Mouse (Mus musculus): ENCODE measurements around the gene Prdm1. TPM values are rescaled to one million over a fixed set of nuclear protein-coding genes. Genes with fewer than 3 reads are reported as not detected.
A peak's percentile ranks its signal among the peaks of the same experiment; 100 is the strongest.

Prdm1 gene
- total and polyA plus RNA-seq, 3 experiments, result 0.89 to 1.6 (median 0.97) TPM

DNA sequence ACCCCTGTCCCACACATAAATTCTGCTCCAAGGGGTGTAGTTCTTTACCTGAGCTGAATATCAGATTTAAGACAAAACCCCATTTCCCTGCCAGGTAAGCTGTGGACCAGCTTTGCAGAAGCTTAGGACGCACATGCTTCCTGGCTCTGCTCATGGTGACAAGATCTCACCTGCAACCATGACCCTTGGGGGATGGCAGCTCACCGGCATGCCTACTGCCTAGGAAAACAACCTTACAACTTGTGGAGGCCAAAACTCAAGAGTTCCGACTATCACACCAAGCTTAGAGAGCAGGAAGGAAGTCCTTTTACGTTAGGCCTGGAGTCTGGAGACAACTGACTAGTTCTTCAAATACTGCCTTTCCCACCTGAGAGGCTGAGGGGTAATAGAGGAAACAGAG, 64.4 kb downstream of the Prdm1 start:
- Histone ChIP-seq H3K27ac (no peak overlapping the region), H3K4me3 (no peak overlapping the region), H3K27me3 (ENCODE audit: control insufficient read depth, insufficient read depth, low read length) (peaks cover 1% of the 10 kb centered on the region; the same call in 1 of the 2 replicates), H3K4me1 (ENCODE audit: control insufficient read depth, insufficient read depth, low read length) (no peaks in the 10 kb centered on the region; the same call in 1 of the 2 replicates), H3K9ac (ENCODE audit: low read depth, low read length) (no peak overlapping the region), H3K36me3 (ENCODE audit: control insufficient read depth, insufficient read depth, low read length) (no peaks in the 10 kb centered on the region), H3K79me2 (replicated peaks; ENCODE audit: control insufficient read depth, insufficient read depth, low read length) (no peaks in the 10 kb centered on the region)
- TF ChIP-seq CTCF (IDR thresholded peaks at IDR 0.05), result no peak
- TF ChIP-seq POLR2A (IDR thresholded peaks at IDR 0.05; ENCODE audit: insufficient read depth, low read depth, low read length), result no peak
- no peak for TF ChIP-seq EP300 (IDR thresholded peaks at IDR 0.05; ENCODE audit: insufficient read depth, low read depth, low read length)
- intact Hi-C loops (cut with DNase I), result no loop called here
- DNase-seq, result no peak
- 55% methylated on average over 4 of the region's 4 CpGs for WGBS

DNA sequence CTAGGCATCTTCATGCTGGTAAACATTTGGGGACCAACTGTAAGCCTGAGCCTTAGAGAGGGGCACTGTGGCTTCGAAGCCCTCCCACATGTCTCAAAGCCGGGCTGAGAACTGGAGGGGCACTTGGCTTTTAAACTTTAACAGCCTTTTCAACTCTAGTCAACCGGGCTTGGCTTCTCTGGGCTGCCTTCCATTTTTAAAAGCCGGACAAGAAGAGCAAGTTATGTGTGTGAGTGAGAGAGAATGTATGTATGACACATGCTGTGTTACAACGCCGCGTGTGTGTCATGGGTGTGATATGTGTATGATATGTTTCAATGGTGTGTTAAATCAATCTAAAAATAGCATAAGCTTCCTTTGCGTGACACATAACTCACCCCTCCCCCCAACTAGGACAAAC, 66.0 kb downstream of the Prdm1 start:
- H3K9ac ChIP-seq (ENCODE audit: low read depth, low read length), result no peak overlapping the region
- H3K36me3 ChIP-seq (ENCODE audit: control insufficient read depth, insufficient read depth, low read length), result no peaks in the 10 kb centered on the region
- peaks cover 1% of the 10 kb centered on the region; the same call in 1 of the 2 replicates for H3K27me3 ChIP-seq (ENCODE audit: control insufficient read depth, insufficient read depth, low read length)
- no peak overlapping the region for H3K27ac ChIP-seq
- H3K4me3 ChIP-seq, result no peak overlapping the region
- TF ChIP-seq POLR2A (IDR thresholded peaks at IDR 0.05; ENCODE audit: insufficient read depth, low read depth, low read length) (no peak), EP300 (IDR thresholded peaks at IDR 0.05; ENCODE audit: insufficient read depth, low read depth, low read length) (no peak), CTCF (IDR thresholded peaks at IDR 0.05) (no peak)
- WGBS, result 79% methylated on average over 8 of the region's 8 CpGs
- no peak for DNase-seq
- no peaks in the 10 kb centered on the region; the same call in 1 of the 2 replicates for H3K4me1 ChIP-seq (ENCODE audit: control insufficient read depth, insufficient read depth, low read length)
- H3K79me2 ChIP-seq (replicated peaks; ENCODE audit: control insufficient read depth, insufficient read depth, low read length), result no peaks in the 10 kb centered on the region
- intact Hi-C loops (cut with DNase I), result no loop called here

- no peaks in the 10 kb centered on the region for H3K36me3 ChIP-seq (ENCODE audit: control insufficient read depth, insufficient read depth, low read length)
- no peaks in the 10 kb centered on the region for H3K79me2 ChIP-seq (replicated peaks; ENCODE audit: control insufficient read depth, insufficient read depth, low read length)
- H3K27me3 ChIP-seq (ENCODE audit: control insufficient read depth, insufficient read depth, low read length), result peaks cover 1% of the 10 kb centered on the region; the same call in 1 of the 2 replicates
- H3K9ac ChIP-seq (ENCODE audit: low read depth, low read length), result no peak overlapping the region
- H3K4me3 ChIP-seq, result no peak overlapping the region
- H3K27ac ChIP-seq, result no peak overlapping the region
- TF ChIP-seq CTCF (IDR thresholded peaks at IDR 0.05), result no peak
- TF ChIP-seq EP300 (IDR thresholded peaks at IDR 0.05; ENCODE audit: insufficient read depth, low read depth, low read length), result no peak
- no peak for TF ChIP-seq POLR2A (IDR thresholded peaks at IDR 0.05; ENCODE audit: insufficient read depth, low read depth, low read length)
- intact Hi-C loops (cut with DNase I), result loop anchor here (2.0 kb wide), 1 partner anchor 584 kb away; no protein-coding TSS in a partner anchor
- WGBS, result 91% methylated on average over 6 of the region's 6 CpGs
- no peak for DNase-seq
- H3K4me1 ChIP-seq (ENCODE audit: control insufficient read depth, insufficient read depth, low read length), result no peaks in the 10 kb centered on the region; the same call in 1 of the 2 replicates
These were observed 67.2 kb downstream of the Prdm1 start for GRCm38 (mm10) chr10:44461063-44461462.

GRCm38 (mm10) chr10:44460095-44460810, 68.0 kb downstream of the Prdm1 start:
- Histone ChIP-seq H3K27ac (no peak overlapping the region), H3K9ac (ENCODE audit: low read depth, low read length) (no peak overlapping the region), H3K4me3 (no peak overlapping the region; the same call in 1 of the 2 replicates), H3K79me2 (replicated peaks; ENCODE audit: control insufficient read depth, insufficient read depth, low read length) (no peaks in the 10 kb centered on the region), H3K27me3 (ENCODE audit: control insufficient read depth, insufficient read depth, low read length) (peaks cover 1% of the 10 kb centered on the region; the same call in 1 of the 2 replicates), H3K4me1 (ENCODE audit: control insufficient read depth, insufficient read depth, low read length) (no peaks in the 10 kb centered on the region; the same call in 1 of the 2 replicates), H3K36me3 (ENCODE audit: control insufficient read depth, insufficient read depth, low read length) (no peaks in the 10 kb centered on the region)
- intact Hi-C loops (cut with DNase I), result loop anchor here (2.0 kb wide), 1 partner anchor 585 kb away; no protein-coding TSS in a partner anchor
- peak; percentile 48 to 69 for DNase-seq
- 18% methylated on average over 6 of the region's 6 CpGs for WGBS
- TF ChIP-seq EP300 (IDR thresholded peaks at IDR 0.05; ENCODE audit: insufficient read depth, low read depth, low read length) (no peak), CTCF (IDR thresholded peaks at IDR 0.05) (peak; percentile 70)

DNA sequence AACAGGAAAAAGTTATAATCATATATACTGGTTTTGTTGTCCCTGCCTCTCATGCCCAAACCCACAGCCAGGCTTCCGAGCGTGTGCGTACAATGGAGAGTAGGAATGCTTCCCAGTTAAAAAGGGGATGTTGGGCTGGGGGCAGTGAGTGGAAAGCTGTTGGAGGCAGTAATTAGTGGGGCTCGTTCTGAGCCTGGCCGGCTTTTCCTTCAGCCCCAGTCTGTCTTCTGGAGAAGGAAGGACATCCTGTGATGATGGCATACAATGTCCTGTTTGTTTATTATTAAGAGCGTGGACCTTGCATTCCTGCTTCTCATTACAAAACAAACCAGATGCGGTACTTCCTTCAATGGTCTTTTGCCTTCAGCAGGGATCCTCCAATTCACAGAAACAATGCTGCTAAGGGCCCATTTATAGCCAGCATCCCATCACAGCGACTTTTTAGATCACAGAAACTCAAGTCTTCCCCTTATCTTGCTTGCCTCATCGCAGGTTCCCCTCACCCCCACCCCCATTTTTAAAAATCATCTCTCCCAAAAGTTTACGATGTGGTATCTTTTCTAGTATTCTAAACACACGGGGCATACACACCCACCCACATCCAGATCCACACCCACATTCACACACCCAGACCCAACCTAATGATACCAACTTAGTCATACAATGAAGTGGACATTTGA, 68.8 kb downstream of the Prdm1 start:
- TF ChIP-seq POLR2A (IDR thresholded peaks at IDR 0.05; ENCODE audit: insufficient read depth, low read depth, low read length) (no peak), EP300 (IDR thresholded peaks at IDR 0.05; ENCODE audit: insufficient read depth, low read depth, low read length) (no peak), CTCF (IDR thresholded peaks at IDR 0.05) (no peak)
- H3K4me3 ChIP-seq, result peak overlapping the region; percentile 68
- no peaks in the 10 kb centered on the region for H3K36me3 ChIP-seq (ENCODE audit: control insufficient read depth, insufficient read depth, low read length)
- H3K79me2 ChIP-seq (replicated peaks; ENCODE audit: control insufficient read depth, insufficient read depth, low read length), result no peaks in the 10 kb centered on the region
- peak overlapping the region; percentile 37; the same call in 1 of the 2 replicates for H3K9ac ChIP-seq (ENCODE audit: low read depth, low read length)
- intact Hi-C loops (cut with DNase I), result loop anchor here (1.0 to 10.0 kb wide), 4 partner anchors 70 to 539 kb away; no protein-coding TSS in a partner anchor
- peak in 1 of 2 experiments; percentile 14 for DNase-seq
- H3K27ac ChIP-seq, result peak overlapping the region; percentile 77
- H3K4me1 ChIP-seq (ENCODE audit: control insufficient read depth, insufficient read depth, low read length), result no peaks in the 10 kb centered on the region; the same call in 1 of the 2 replicates
- 15% methylated on average over 11 of the region's 11 CpGs for WGBS
- H3K27me3 ChIP-seq (ENCODE audit: control insufficient read depth, insufficient read depth, low read length), result peaks cover 1% of the 10 kb centered on the region; the same call in 1 of the 2 replicates
